Mouse (Mus musculus) stomach, embryonic 16.5 days (tissue): ENCODE data around the gene Klhl11. TPM values are rescaled to one million over a fixed set of nuclear protein-coding genes. Genes with fewer than 3 reads are reported as not detected.

Experiments
- ATAC-seq: fragments of 200-750 bp; cut with Nextera tagmentation; 2 replicates; pipeline ENCODE4 v1.8.0; 2017; ENCODE audit warnings: moderate number of reproducible peaks, moderate TSS enrichment; ENCODE audit not compliant: insufficient read depth, low FRiP score
- H3K27ac ChIP-seq: fragments of 300-500 bp; sonication (generic); 2 replicates; pipeline ENCODE4 v1.5.1; 2014; ENCODE audit warnings: low read length
- H3K27me3 ChIP-seq: fragments of 300-500 bp; sonication (generic); 2 replicates; pipeline ENCODE4 v1.6.1; 2014; ENCODE audit warnings: low read length, control low read depth, mixed read lengths; ENCODE audit not compliant: control insufficient read depth, insufficient read depth
- H3K36me3 ChIP-seq: fragments of 300-500 bp; sonication (generic); 2 replicates; pipeline ENCODE4 v1.6.1; 2014; ENCODE audit warnings: low read length; ENCODE audit not compliant: control insufficient read depth, insufficient read depth
- H3K4me1 ChIP-seq: fragments of 300-500 bp; sonication (generic); 2 replicates; pipeline ENCODE4 v1.6.1; 2014; ENCODE audit warnings: low read length, control low read depth, mixed read lengths; ENCODE audit not compliant: control insufficient read depth, insufficient read depth
- H3K4me2 ChIP-seq: fragments of 300-500 bp; sonication (generic); 2 replicates; pipeline ENCODE4 v1.6.1; 2014; ENCODE audit warnings: low read depth, low read length, mixed read lengths
- H3K4me3 ChIP-seq: fragments of 300-500 bp; sonication (generic); replicated peaks from 2 replicates; pipeline ENCODE4 v1.5.1; 2014; ENCODE audit warnings: mild to moderate bottlenecking, low read length
- H3K9ac ChIP-seq: fragments of 300-500 bp; sonication (generic); 2 replicates; pipeline ENCODE4 v1.6.1; 2014; ENCODE audit warnings: low read length
- H3K9me3 ChIP-seq: fragments of 300-500 bp; sonication (generic); replicated peaks from 2 replicates; pipeline ENCODE4 v1.6.1; 2016; ENCODE audit warnings: low read length, control low read depth; ENCODE audit not compliant: control insufficient read depth
- WGBS: fragments of 180-500 bp; shearing (Covaris S2); extraction: QIAGEN DNeasy Blood & Tissue Kit; methylation state at CpG from one replicate; pipeline ENCODE4 v1.1.7; 2014; 5-methylcytosine and 5-hydroxymethylcytosine counted together
- polyA plus RNA-seq: library from polyadenylated mRNA; unstranded; fragments of >200 nt; fragmentation: Nextera tagmentation; extraction: Ambion mirVana; gene quantifications from 2 replicates; pipeline ENCODE4 v1.2.1, GENCODE M21; 2015

Gene Klhl11
- polyA plus RNA-seq, 1 experiment from 2014 or later = 7.4 TPM

DNA sequence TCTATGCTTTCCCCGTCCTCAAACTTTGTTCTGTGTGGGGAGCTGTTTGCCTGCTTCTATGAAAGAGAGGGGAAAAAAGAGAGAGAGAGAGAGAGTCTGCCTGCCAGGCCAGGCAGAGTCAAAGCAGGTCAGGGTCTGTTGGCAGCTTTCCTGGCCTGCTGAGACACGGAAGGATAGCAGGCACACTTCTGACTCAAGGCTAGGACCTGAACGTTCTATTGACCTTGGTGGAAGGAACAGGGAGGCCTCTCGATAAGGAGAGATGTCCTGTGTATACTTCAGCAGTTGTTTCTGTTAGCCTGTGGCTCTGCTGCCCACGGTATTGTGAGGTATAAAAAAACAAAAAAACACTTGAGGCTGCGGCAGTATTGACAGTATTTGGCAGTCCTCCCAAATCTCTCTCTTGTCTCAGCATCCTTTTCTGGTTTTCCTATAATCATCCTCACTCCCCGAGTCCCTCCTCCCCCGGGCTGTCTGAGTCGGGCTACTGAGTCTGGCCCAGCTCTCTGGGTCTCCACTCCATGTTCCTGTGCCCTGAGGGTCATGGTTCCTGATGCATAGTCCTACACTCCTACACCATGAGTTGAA lies 43.8 kb downstream of the Klhl11 start:
- Histone ChIP-seq H3K4me2 (no peak overlapping the region), H3K9me3 (no peaks in the 10 kb centered on the region), H3K9ac (peak overlapping the region; percentile 48; the same call in 1 of the 2 replicates), H3K27ac (peak overlapping the region; percentile 27; the same call in 1 of the 2 replicates), H3K27me3 (no peaks in the 10 kb centered on the region), H3K4me1 (peaks cover 6% of the 10 kb centered on the region), H3K36me3 (0 out of 2 replicates have a peak, but pooled peaks cover 6% of the 10 kb centered on the region), H3K4me3 (no peak overlapping the region)
- 55% methylated on average over 9 of the region's 9 CpGs for WGBS
- ATAC-seq = no peak

DNA sequence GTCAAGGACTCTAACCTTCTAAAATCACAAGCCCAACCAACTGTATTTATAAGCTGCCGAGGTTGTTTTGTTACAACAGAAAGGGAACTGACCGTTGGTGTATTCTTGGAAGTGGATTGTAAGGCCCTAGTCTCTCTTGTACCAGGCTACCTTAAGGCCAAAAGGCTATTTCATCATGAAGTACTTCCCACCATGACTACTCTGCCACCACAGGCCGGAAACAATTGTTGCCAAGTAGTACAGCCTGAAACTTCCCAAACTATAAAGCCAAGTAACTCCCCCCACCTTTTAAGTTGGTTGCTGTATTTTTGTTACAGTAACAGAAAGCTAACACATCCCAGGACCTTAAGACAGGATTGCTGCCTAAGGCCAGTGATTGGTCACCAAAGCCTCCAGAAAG lies 45.7 kb downstream of the Klhl11 start:
- Histone ChIP-seq H3K9ac (no peak overlapping the region), H3K27ac (peak overlapping the region; percentile 18; the same call in 1 of the 2 replicates), H3K36me3 (no peaks in the 10 kb centered on the region), H3K4me3 (no peak overlapping the region), H3K4me1 (peaks cover 6% of the 10 kb centered on the region), H3K9me3 (no peaks in the 10 kb centered on the region), H3K27me3 (no peaks in the 10 kb centered on the region), H3K4me2 (no peak overlapping the region)
- ATAC-seq = no peak
- WGBS = 80% methylated on average over 3 of the region's 3 CpGs

DNA sequence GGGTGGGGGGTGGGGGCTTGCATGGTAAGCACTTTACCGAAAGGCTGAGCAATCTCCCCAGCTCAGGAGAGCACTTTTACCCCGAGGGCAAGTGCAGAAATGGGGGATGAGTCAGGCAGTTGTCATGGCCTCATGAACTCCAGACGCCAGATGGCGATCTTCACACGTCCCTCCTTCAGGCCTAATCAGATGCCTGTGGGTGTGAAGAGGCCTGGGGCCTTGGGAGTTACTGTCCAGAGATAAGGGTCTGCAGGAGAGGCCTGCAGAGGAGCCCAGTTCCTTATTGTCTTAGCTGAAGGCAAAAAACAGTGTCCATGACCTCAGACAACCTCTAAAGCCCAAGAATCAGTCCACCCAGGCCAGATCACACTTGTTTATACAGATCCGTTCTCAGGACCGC lies 46.7 kb downstream of the Klhl11 start:
- no peaks in the 10 kb centered on the region for H3K9me3 ChIP-seq
- 31% methylated on average over 7 of the region's 7 CpGs for WGBS
- H3K27me3 ChIP-seq = no peaks in the 10 kb centered on the region
- no peaks in the 10 kb centered on the region for H3K36me3 ChIP-seq
- ATAC-seq = peak; percentile 65; the same call in 1 of the 2 replicates
- H3K4me2 ChIP-seq = no peak overlapping the region
- H3K4me3 ChIP-seq = no peak overlapping the region
- peak overlapping the region; percentile 18; the same call in 1 of the 2 replicates for H3K27ac ChIP-seq
- peak overlapping the region; percentile 43 for H3K9ac ChIP-seq
- peaks cover 6% of the 10 kb centered on the region for H3K4me1 ChIP-seq

DNA sequence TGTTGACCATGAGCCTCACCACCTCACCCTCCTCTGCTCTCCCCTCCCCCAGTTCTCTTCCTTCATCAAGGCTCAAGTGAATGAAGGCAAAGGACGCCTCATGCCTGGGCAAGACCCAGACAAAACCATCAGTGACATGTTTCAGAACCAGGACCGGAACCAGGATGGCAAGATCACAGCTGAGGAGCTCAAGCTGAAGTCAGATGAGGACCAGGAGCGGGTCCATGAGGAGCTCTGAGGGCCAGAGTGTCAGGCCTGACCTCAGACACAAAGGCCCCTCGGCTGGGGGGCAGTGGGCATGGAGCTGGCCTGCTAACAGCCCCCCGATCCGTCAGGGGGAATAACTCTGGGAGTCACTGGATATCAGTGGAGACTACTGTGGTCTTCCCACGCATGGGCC lies 48.7 kb downstream of the Klhl11 start:
- Histone ChIP-seq H3K9ac (no peak overlapping the region), H3K27ac (no peak overlapping the region), H3K4me1 (peaks cover 4% of the 10 kb centered on the region), H3K27me3 (no peaks in the 10 kb centered on the region), H3K9me3 (no peaks in the 10 kb centered on the region), H3K4me2 (no peak overlapping the region), H3K4me3 (no peak overlapping the region), H3K36me3 (no peaks in the 10 kb centered on the region)
- 93% methylated on average over 7 of the region's 7 CpGs for WGBS
- ATAC-seq = no peak

DNA sequence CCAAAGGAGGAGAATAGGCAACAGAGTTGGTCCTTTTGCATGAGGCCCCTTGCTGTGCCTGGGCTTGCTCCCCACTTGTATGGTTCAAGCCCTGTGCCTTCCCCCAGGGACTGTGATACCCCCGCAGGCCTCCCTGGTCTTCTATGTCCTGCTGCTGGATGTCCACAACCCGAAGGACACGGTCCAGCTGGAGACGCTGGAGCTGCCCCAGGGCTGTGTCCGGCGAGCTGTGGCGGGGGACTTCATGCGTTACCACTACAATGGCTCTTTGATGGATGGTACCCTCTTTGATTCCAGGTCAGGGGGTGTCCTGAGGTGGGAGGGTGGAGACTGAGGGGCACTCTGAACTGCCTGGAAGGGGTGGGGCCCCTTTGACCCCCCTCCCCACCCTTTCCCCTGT lies 51.0 kb downstream of the Klhl11 start:
- no peak overlapping the region for H3K27ac ChIP-seq
- no peaks in the 10 kb centered on the region for H3K9me3 ChIP-seq
- ATAC-seq = no peak
- H3K4me3 ChIP-seq = no peak overlapping the region
- 73% methylated on average over 8 of the region's 8 CpGs for WGBS
- H3K27me3 ChIP-seq = no peaks in the 10 kb centered on the region
- no peaks in the 10 kb centered on the region for H3K36me3 ChIP-seq
- H3K4me1 ChIP-seq = peaks cover 4% of the 10 kb centered on the region; the same call in 1 of the 2 replicates
- no peak overlapping the region for H3K4me2 ChIP-seq
- no peak overlapping the region for H3K9ac ChIP-seq

DNA sequence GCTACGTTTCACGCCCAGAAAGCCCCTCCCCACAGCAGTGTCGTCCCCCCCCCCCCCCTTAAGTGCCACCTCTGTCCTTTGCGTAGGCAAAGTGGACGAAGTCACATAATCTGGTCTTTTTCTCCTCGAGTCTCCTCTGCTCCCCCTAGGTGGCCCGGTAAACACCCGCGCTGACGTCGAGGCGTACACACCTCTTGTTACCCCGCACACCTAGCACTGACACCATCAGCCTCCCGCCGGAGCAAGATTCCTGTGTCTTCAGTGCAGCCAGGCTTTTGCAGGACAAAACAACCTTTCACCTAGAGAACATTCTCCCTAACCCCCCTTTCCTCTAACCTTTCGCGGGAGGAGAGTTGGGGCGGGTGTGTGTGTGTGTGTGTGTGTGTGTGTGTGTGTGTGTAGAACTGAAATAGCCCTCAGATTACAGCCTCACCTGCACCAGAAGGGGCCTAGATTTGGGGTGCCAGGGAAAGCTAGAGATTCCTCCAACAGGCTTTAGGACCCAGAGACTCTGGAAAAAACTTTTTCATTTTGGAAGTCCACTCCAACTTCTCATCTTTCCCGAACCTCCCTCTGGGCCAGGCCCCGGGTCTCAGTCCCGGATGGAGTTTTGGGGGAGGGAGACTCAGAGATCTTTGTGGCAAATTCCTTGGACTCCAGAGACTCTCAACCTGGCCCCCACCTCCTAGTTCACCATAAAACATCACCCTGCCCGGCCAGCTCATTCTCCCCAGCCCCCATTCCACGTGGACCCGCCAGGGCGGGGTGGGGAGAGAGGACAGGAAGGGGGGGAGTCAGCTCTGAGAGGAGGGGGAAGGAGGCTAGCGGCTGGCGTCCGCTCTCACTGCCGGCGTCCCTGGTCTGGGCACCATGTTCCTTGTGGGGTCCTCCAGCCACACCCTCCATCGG lies 57.4 kb downstream of the Klhl11 start, which contains the start of gene Fkbp10:
TSS of gene Fkbp10 (plus strand) at position 784 of the 909 bp plus-strand sequence.
- Histone ChIP-seq H3K4me2 (peak within 1 kb of the TSS; percentile 68), H3K9ac (peak within 1 kb of the TSS; percentile 94), H3K27ac (peak within 1 kb of the TSS; percentile 93), H3K27me3 (no peaks in the 10 kb centered on the region), H3K4me3 (peak within 1 kb of the TSS; percentile 82), H3K9me3 (no peaks in the 10 kb centered on the region), H3K4me1 (peaks cover 19% of the 10 kb centered on the region), H3K36me3 (0 out of 2 replicates have a peak, but pooled peaks cover 5% of the 10 kb centered on the region)
- under 1% methylated on average over 31 of the region's 31 CpGs for WGBS
- ATAC-seq = peak; percentile 45

DNA sequence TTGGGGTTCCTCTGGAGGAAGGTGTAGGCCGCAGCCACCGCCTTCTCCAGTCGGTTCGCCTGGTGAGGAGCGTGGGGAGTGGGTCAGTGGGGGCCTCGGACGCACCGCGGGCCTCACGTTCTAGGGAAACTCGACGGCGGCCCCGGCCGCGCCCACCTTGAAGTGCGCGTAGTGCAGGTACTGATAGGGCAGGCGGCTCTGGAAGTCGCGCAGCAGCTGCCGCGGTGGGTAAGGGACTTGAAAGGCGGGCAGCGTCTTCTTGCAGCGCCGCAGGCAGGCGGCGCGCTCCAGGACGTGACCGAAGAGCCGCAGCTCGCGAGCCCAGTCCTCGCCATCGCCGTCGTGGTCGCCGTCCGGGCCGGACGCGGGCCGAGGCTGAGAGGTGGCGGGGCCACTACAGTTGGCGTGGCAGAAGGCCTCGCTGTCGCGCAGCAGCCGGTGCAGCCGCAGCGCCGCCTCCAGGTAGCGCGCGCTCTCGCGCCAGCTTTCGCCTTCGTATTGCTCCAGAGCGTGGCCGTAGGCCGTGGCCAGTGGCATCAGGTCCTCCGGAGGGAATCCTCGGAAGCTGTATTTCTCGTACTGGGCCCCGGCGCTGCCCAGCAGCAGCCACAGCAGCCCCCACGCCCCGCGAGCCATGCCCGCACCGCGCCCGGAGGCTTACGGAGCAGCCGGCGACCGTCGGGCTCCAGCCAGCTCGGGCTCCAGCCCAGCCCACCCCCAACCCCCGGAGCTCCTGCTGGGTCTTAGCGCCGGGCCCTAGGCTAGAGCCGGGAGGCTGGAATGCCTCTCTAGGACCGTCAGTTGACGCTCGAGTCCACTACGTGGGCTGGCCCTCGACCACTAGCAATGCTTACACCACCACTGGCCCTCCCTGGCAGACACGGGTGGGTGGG lies 58.3 kb downstream of the Klhl11 start, which contains the start of gene P3h4:
TSS of gene P3h4 (minus strand) at position 816 of the 893 bp plus-strand sequence.
- H3K36me3 ChIP-seq = 0 out of 2 replicates have a peak, but pooled peaks cover 5% of the 10 kb centered on the region
- peaks cover 22% of the 10 kb centered on the region for H3K4me1 ChIP-seq
- ATAC-seq = peak; percentile 94
- H3K9ac ChIP-seq = peak within 1 kb of the TSS; percentile 94
- peak within 1 kb of the TSS; percentile 93 for H3K27ac ChIP-seq
- peak within 1 kb of the TSS; percentile 68 for H3K4me2 ChIP-seq
- under 1% methylated on average over 93 of the region's 93 CpGs for WGBS
- no peaks in the 10 kb centered on the region for H3K9me3 ChIP-seq
- no peaks in the 10 kb centered on the region for H3K27me3 ChIP-seq
- peak within 1 kb of the TSS; percentile 82 for H3K4me3 ChIP-seq

DNA sequence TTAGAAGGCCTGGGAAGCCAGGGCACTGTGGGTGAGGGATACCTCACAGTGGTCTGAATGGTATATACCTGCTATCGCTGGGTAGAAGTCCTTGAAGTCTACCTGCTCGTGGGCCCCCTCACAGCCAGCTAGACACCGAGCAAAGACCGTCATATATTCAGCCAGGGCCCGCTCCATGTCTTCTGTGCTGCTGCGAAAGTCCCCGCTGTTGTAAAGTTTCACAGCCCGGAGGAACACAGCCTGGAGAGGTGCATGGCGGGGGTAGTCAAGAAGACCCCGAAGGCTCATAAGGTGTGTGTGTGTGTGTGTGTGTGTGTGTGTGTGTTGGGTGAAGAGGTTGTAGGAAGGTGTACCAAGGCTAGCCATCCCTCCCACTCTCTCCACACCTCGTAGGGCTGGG lies 59.0 kb downstream of the Klhl11 start:
- Histone ChIP-seq H3K4me1 (peaks cover 22% of the 10 kb centered on the region), H3K4me3 (peak overlapping the region; percentile 82), H3K36me3 (peaks cover 12% of the 10 kb centered on the region; the same call in 1 of the 2 replicates), H3K9ac (peak overlapping the region; percentile 94), H3K9me3 (no peaks in the 10 kb centered on the region), H3K4me2 (peak overlapping the region; percentile 68), H3K27ac (peak overlapping the region; percentile 93), H3K27me3 (no peaks in the 10 kb centered on the region)
- no peak for ATAC-seq
- 59% methylated on average over 11 of the region's 11 CpGs for WGBS
